Comparison of ENCODE assay signal across 23 mouse cellular contexts in genomic region chr11:46194175-46194574, GRCm38 (mm10). TPM values are rescaled to one million over a fixed set of nuclear protein-coding genes. Genes with fewer than 3 reads are reported as not detected.
DNase-seq lines count a peak whose midpoint lies in the region; ATAC-seq lines count a peak whose summit lies in the region.
"Had no signal": no experiment of that assay in that cellular context is flagged by ENCODE, and none has a peak within 500 bp of the region (broad histone marks: within the 10 kb centered on the region; RNA-seq: fewer than 3 reads in every experiment).

No protein-coding gene starts in this region.

- H3K27ac ChIP-seq in forebrain, embryonic 11.5 days (ENCODE audit: low read depth, low read length): no peak overlapping the region
- H3K27ac ChIP-seq in forebrain, embryonic 10.5 days: no peak overlapping the region
- H3K27ac ChIP-seq in midbrain, embryonic 11.5 days (ENCODE audit: low read depth, low read length): no peak overlapping the region
- H3K27ac ChIP-seq in midbrain, embryonic 13.5 days: no peak overlapping the region
- no peak overlapping the region for H3K27ac ChIP-seq in neural tube, embryonic 15.5 days (replicated peaks)
- H3K27ac ChIP-seq: forebrain, embryonic 12.5 days; gastrocnemius, adult 2 months; hindbrain, embryonic 10.5 days; limb, embryonic 15.5 days; midbrain, embryonic 10.5 days had no signal

- H3K4me1 ChIP-seq in forebrain, embryonic 11.5 days (replicated peaks; ENCODE audit: control insufficient read depth, insufficient read depth, low read length): no peaks in the 10 kb centered on the region
- no peaks in the 10 kb centered on the region for H3K4me1 ChIP-seq in forebrain, embryonic 10.5 days
- H3K4me1 ChIP-seq in midbrain, embryonic 11.5 days (ENCODE audit: control insufficient read depth, insufficient read depth, low read length): no peaks in the 10 kb centered on the region
- no peaks in the 10 kb centered on the region for H3K4me1 ChIP-seq in midbrain, embryonic 13.5 days (replicated peaks)
- H3K4me1 ChIP-seq in neural tube, embryonic 15.5 days: no peaks in the 10 kb centered on the region
- H3K4me1 ChIP-seq: forebrain, embryonic 12.5 days; limb, embryonic 15.5 days; midbrain, embryonic 10.5 days had no signal

- WGBS in forebrain, embryonic 11.5 days: 77% methylated on average over 4 of the region's 4 CpGs
- 72% methylated on average over 4 of the region's 4 CpGs for WGBS in forebrain, embryonic 10.5 days
- 72% methylated on average over 4 of the region's 4 CpGs for WGBS in midbrain, embryonic 11.5 days
- 83% methylated on average over 4 of the region's 4 CpGs for WGBS in midbrain, embryonic 13.5 days
- WGBS in neural tube, embryonic 15.5 days: 76% methylated on average over 4 of the region's 4 CpGs

- ATAC-seq in forebrain, embryonic 11.5 days (replicated peaks; ENCODE audit: low FRiP score): no peak
- no peak for ATAC-seq in midbrain, embryonic 11.5 days (ENCODE audit: low FRiP score)
- no peak for ATAC-seq in midbrain, embryonic 13.5 days
- ATAC-seq in neural tube, embryonic 15.5 days (ENCODE audit: low FRiP score): no peak
- ATAC-seq: hindbrain, embryonic 16.5 days had no signal

- peak; percentile 38 for DNase-seq in forebrain, embryonic 11.5 days (ENCODE audit: low spot score)
- DNase-seq in forebrain, embryonic 10.5 days (ENCODE audit: extremely low spot score, low spot score): no peak
- DNase-seq in midbrain, embryonic 11.5 days (ENCODE audit: low spot score, missing footprints): peak; percentile 37
- peak; percentile 61 to 74 for DNase-seq in kidney, postnatal 25 days
- no peak for DNase-seq in gastrocnemius, postnatal 36 days
- DNase-seq in cerebellum, postnatal 10 days: no peak
- DNase-seq: adrenal gland, postnatal 10 days; cerebellum, adult 8-10 months; gastrocnemius, adult 2 months; heart, postnatal 10 days; left cerebral cortex, postnatal 4 days had no signal

- H3K4me3 ChIP-seq in forebrain, embryonic 11.5 days (ENCODE audit: low read depth, low read length): no peak overlapping the region
- H3K4me3 ChIP-seq in forebrain, embryonic 10.5 days: no peak overlapping the region
- no peak overlapping the region for H3K4me3 ChIP-seq in midbrain, embryonic 11.5 days (ENCODE audit: low read depth, low read length)
- no peak overlapping the region for H3K4me3 ChIP-seq in midbrain, embryonic 13.5 days (replicated peaks)
- H3K4me3 ChIP-seq in neural tube, embryonic 15.5 days (replicated peaks): no peak overlapping the region
- H3K4me3 ChIP-seq: forebrain, embryonic 12.5 days; gastrocnemius, adult 2 months; heart, embryonic 12.5 days; hindbrain, embryonic 10.5 days; limb, embryonic 15.5 days; midbrain, embryonic 10.5 days had no signal

- no peak overlapping the region for H3K9ac ChIP-seq in forebrain, embryonic 11.5 days (ENCODE audit: low read length)
- H3K9ac ChIP-seq in midbrain, embryonic 11.5 days (ENCODE audit: low read length): no peak overlapping the region
- no peak overlapping the region for H3K9ac ChIP-seq in midbrain, embryonic 13.5 days (replicated peaks)
- H3K9ac ChIP-seq in neural tube, embryonic 15.5 days (replicated peaks): no peak overlapping the region
- H3K9ac ChIP-seq: forebrain, embryonic 12.5 days; heart, embryonic 12.5 days; limb, embryonic 15.5 days had no signal

- intact Hi-C loops in gastrocnemius, postnatal 36 days (cut with DNase I): no loop called here

- no peak overlapping the region for H3K4me2 ChIP-seq in forebrain, embryonic 11.5 days (ENCODE audit: low read depth, low read length, severe bottlenecking)
- H3K4me2 ChIP-seq in midbrain, embryonic 11.5 days: no peak overlapping the region
- no peak overlapping the region for H3K4me2 ChIP-seq in midbrain, embryonic 13.5 days (replicated peaks)
- no peak overlapping the region for H3K4me2 ChIP-seq in neural tube, embryonic 15.5 days
- H3K4me2 ChIP-seq: forebrain, embryonic 12.5 days; heart, embryonic 12.5 days; limb, embryonic 15.5 days had no signal

- H3K36me3 ChIP-seq in forebrain, embryonic 11.5 days (ENCODE audit: control insufficient read depth, insufficient read depth, low read length): peaks cover 6% of the 10 kb centered on the region; the same call in 1 of the 2 replicates
- peaks cover 37% of the 10 kb centered on the region for H3K36me3 ChIP-seq in forebrain, embryonic 10.5 days (replicated peaks)
- H3K36me3 ChIP-seq in midbrain, embryonic 11.5 days (ENCODE audit: control insufficient read depth, insufficient read depth, low read length): no peaks in the 10 kb centered on the region; the same call in 1 of the 2 replicates
- peaks cover 62% of the 10 kb centered on the region for H3K36me3 ChIP-seq in midbrain, embryonic 13.5 days
- peaks cover 64% of the 10 kb centered on the region for H3K36me3 ChIP-seq in neural tube, embryonic 15.5 days

- no peaks in the 10 kb centered on the region for H3K9me3 ChIP-seq in forebrain, embryonic 11.5 days (ENCODE audit: control insufficient read depth, low read length)
- H3K9me3 ChIP-seq in forebrain, embryonic 10.5 days: no peaks in the 10 kb centered on the region
- no peaks in the 10 kb centered on the region for H3K9me3 ChIP-seq in midbrain, embryonic 11.5 days (ENCODE audit: control insufficient read depth, low read length)
- no peaks in the 10 kb centered on the region for H3K9me3 ChIP-seq in midbrain, embryonic 13.5 days
- H3K9me3 ChIP-seq in neural tube, embryonic 15.5 days (replicated peaks): no peaks in the 10 kb centered on the region
- H3K9me3 ChIP-seq: forebrain, embryonic 12.5 days; heart, embryonic 12.5 days; hindbrain, embryonic 10.5 days; limb, embryonic 15.5 days; midbrain, embryonic 10.5 days had no signal

- no peaks in the 10 kb centered on the region for H3K27me3 ChIP-seq in forebrain, embryonic 11.5 days (ENCODE audit: control insufficient read depth, insufficient read depth, low read length)
- H3K27me3 ChIP-seq in forebrain, embryonic 10.5 days (ENCODE audit: poor library complexity, severe bottlenecking): no peaks in the 10 kb centered on the region
- no peaks in the 10 kb centered on the region for H3K27me3 ChIP-seq in midbrain, embryonic 11.5 days (ENCODE audit: control insufficient read depth, insufficient read depth, low read length)
- H3K27me3 ChIP-seq in midbrain, embryonic 13.5 days: no peaks in the 10 kb centered on the region
- no peaks in the 10 kb centered on the region for H3K27me3 ChIP-seq in neural tube, embryonic 15.5 days (replicated peaks)
- H3K27me3 ChIP-seq: forebrain, embryonic 12.5 days; heart, embryonic 12.5 days; limb, embryonic 15.5 days had no signal

RNA-seq across cellular contexts. Expression of gene Nipal4, which starts 27.9 kb away (rescaled TPM):
- polyA plus RNA-seq in forebrain, embryonic 11.5 days (2014; fragmentation: Nextera tagmentation; extraction: Ambion mirVana): 1.4 and 1.6 TPM in 2 replicates
- 1.6 and 1.7 TPM in 2 replicates for polyA plus RNA-seq in forebrain, embryonic 10.5 days (2016; fragmentation: Nextera tagmentation; extraction: Ambion mirVana)
- polyA plus RNA-seq in midbrain, embryonic 11.5 days (2014; fragmentation: Nextera tagmentation; extraction: Ambion mirVana): 1.0 and 1.4 TPM in 2 replicates
- polyA plus RNA-seq in midbrain, embryonic 13.5 days (2015; fragmentation: Nextera tagmentation; extraction: Ambion mirVana): 0.63 and 1.1 TPM in 2 replicates
- polyA plus RNA-seq in neural tube, embryonic 15.5 days (2015; fragmentation: Nextera tagmentation; extraction: Ambion mirVana): 0.15 and 0.75 TPM in 2 replicates
- total RNA-seq in gastrocnemius, postnatal 36 days (2021): under 1 TPM in 1 of 2 experiments, not detected in 1; 0.07 TPM
- total RNA-seq: common myeloid progenitor, adult 5-6 weeks; gastrocnemius, adult 2 months; granulocyte monocyte progenitor cell, adult 5-6 weeks; neutrophil, adult 5-6 weeks had no signal

RNA-seq across cellular contexts. Expression of gene Fndc9, which starts 41.2 kb away (rescaled TPM):
- 0.65 and 1.5 TPM in 2 replicates for polyA plus RNA-seq in forebrain, embryonic 11.5 days (2014; fragmentation: Nextera tagmentation; extraction: Ambion mirVana)
- polyA plus RNA-seq in forebrain, embryonic 10.5 days (2016; fragmentation: Nextera tagmentation; extraction: Ambion mirVana): 0.43 and 0.66 TPM in 2 replicates
- 1.1 and 1.2 TPM in 2 replicates for polyA plus RNA-seq in midbrain, embryonic 11.5 days (2014; fragmentation: Nextera tagmentation; extraction: Ambion mirVana)
- 4.6 and 5.9 TPM in 2 replicates for polyA plus RNA-seq in midbrain, embryonic 13.5 days (2015; fragmentation: Nextera tagmentation; extraction: Ambion mirVana)
- polyA plus RNA-seq in neural tube, embryonic 15.5 days (2015; fragmentation: Nextera tagmentation; extraction: Ambion mirVana): 1.5 and 2.3 TPM in 2 replicates
- total RNA-seq in gastrocnemius, postnatal 36 days (2021): not detected
- total RNA-seq: adrenal gland, postnatal 10 days; gastrocnemius, adult 2 months; granulocyte monocyte progenitor cell, adult 5-6 weeks; heart, postnatal 10 days had no signal
- polyA plus RNA-seq: liver, embryonic 16.5 days had no signal

Comparison
In these comparisons a context has a peak if more than half of its experiments do, and no peak if none do; other contexts are left out.
1. DNase-seq: peak in forebrain, embryonic 11.5 days (single experiment), midbrain, embryonic 11.5 days (single experiment) and kidney, postnatal 25 days (2 of 2); none in forebrain, embryonic 10.5 days (single experiment), gastrocnemius, postnatal 36 days (0 of 2) and cerebellum, postnatal 10 days (0 of 2).